Mouse (Mus musculus) bone marrow macrophage, adult 2 months (primary cell): Measurements from ENCODE around the gene Ssh1. TPM values are rescaled to one million over a fixed set of nuclear protein-coding genes. Genes with fewer than 3 reads are reported as not detected.

ENCODE experiments used
- H3K27ac ChIP-seq: 2 replicates; pipeline ENCODE4 v1.5.1; 2012; ENCODE audit warnings: low read depth, low read length; ENCODE audit not compliant: insufficient read depth
- H3K4me1 ChIP-seq: 2 replicates; pipeline ENCODE4 v1.6.1; 2012; ENCODE audit warnings: low read length; ENCODE audit not compliant: control insufficient read depth, insufficient read depth
- H3K4me3 ChIP-seq: 2 replicates; pipeline ENCODE4 v1.5.1; 2012; ENCODE audit warnings: mild to moderate bottlenecking, low read length, moderate library complexity; ENCODE audit not compliant: insufficient read depth
- CTCF ChIP-seq: IDR thresholded peaks from 2 replicates; pipeline ENCODE4 v1.5.1; 2012; ENCODE audit warnings: low read depth, mild to moderate bottlenecking, low read length, moderate library complexity
- POLR2A ChIP-seq: IDR thresholded peaks from 2 replicates; pipeline ENCODE4 v1.6.1; 2012; ENCODE audit warnings: mild to moderate bottlenecking, low read depth, low read length, borderline replicate concordance
- polyA plus RNA-seq: library from polyadenylated mRNA; stranded (reverse); fragments of >200 nt; gene quantifications from 2 replicates; pipeline ENCODE4 v1.2.4, GENCODE M21; 2012; ENCODE audit not compliant: missing spikeins, insufficient read depth, insufficient read length

Ssh1 gene
- polyA plus RNA-seq, 1 experiment: 18.5 TPM

- no peak overlapping the region for H3K4me3 ChIP-seq
- H3K27ac ChIP-seq: no peak overlapping the region
- no peak for TF ChIP-seq CTCF
- no peak for TF ChIP-seq POLR2A
- H3K4me1 ChIP-seq: peaks cover 18% of the 10 kb centered on the region
Measured at GRCm38 (mm10) chr5:113983541-113983940, 10.2 kb downstream of the Ssh1 start.

GRCm38 (mm10) chr5:113981843-113982242 lies 11.9 kb downstream of the Ssh1 start:
- TF ChIP-seq POLR2A (no peak), CTCF (no peak)
- H3K4me1 ChIP-seq: peaks cover 13% of the 10 kb centered on the region
- H3K27ac ChIP-seq: no peak overlapping the region
- H3K4me3 ChIP-seq: no peak overlapping the region

GRCm38 (mm10) chr5:113981171-113981570 lies 12.5 kb downstream of the Ssh1 start:
- Histone ChIP-seq H3K4me1 (peaks cover 8% of the 10 kb centered on the region), H3K27ac (no peak overlapping the region), H3K4me3 (no peak overlapping the region)
- TF ChIP-seq POLR2A (no peak), CTCF (no peak)

- Histone ChIP-seq H3K27ac (no peak overlapping the region), H3K4me3 (no peak overlapping the region), H3K4me1 (peaks cover 9% of the 10 kb centered on the region)
- TF ChIP-seq CTCF (no peak), POLR2A (no peak)
Measured at GRCm38 (mm10) chr5:113980511-113980910, 13.2 kb downstream of the Ssh1 start.

GRCm38 (mm10) chr5:113977309-113977708 lies 16.4 kb downstream of the Ssh1 start:
- Histone ChIP-seq H3K27ac (no peak overlapping the region), H3K4me1 (peaks cover 13% of the 10 kb centered on the region)

GRCm38 (mm10) chr5:113976597-113976996 lies 17.1 kb downstream of the Ssh1 start:
- TF ChIP-seq POLR2A (no peak), CTCF (no peak)
- H3K4me3 ChIP-seq: no peak overlapping the region
- H3K4me1 ChIP-seq: peaks cover 13% of the 10 kb centered on the region
- no peak overlapping the region for H3K27ac ChIP-seq

More at GRCm38 (mm10) chr5:113977309-113977708, 16.4 kb downstream of the Ssh1 start:
- H3K4me3 ChIP-seq: no peak overlapping the region
- TF ChIP-seq POLR2A (no peak), CTCF (no peak)

- Histone ChIP-seq H3K4me1 (peaks cover 13% of the 10 kb centered on the region), H3K4me3 (no peak overlapping the region), H3K27ac (no peak overlapping the region)
- no peak for TF ChIP-seq CTCF
- TF ChIP-seq POLR2A: no peak
Measured at GRCm38 (mm10) chr5:113975538-113976215, 18.0 kb downstream of the Ssh1 start.

GRCm38 (mm10) chr5:113974576-113974975 lies 19.1 kb downstream of the Ssh1 start:
- peaks cover 13% of the 10 kb centered on the region for H3K4me1 ChIP-seq
- no peak overlapping the region for H3K4me3 ChIP-seq
- H3K27ac ChIP-seq: no peak overlapping the region
- TF ChIP-seq POLR2A (no peak), CTCF (no peak)

GRCm38 (mm10) chr5:113973790-113974189 lies 19.9 kb downstream of the Ssh1 start:
- Histone ChIP-seq H3K4me3 (no peak overlapping the region), H3K27ac (no peak overlapping the region), H3K4me1 (peaks cover 13% of the 10 kb centered on the region)
- TF ChIP-seq POLR2A (no peak), CTCF (no peak)

- H3K27ac ChIP-seq: no peak overlapping the region
- H3K4me3 ChIP-seq: no peak overlapping the region
- peaks cover 13% of the 10 kb centered on the region for H3K4me1 ChIP-seq
- no peak for TF ChIP-seq POLR2A
- TF ChIP-seq CTCF: no peak
Measured at GRCm38 (mm10) chr5:113972589-113973515, 20.8 kb downstream of the Ssh1 start.
